Mouse (Mus musculus) forebrain, embryonic 10.5 days (tissue): ENCODE results near the gene Kif1b. TPM values are rescaled to one million over a fixed set of nuclear protein-coding genes. Genes with fewer than 3 reads are reported as not detected.

Experiments
- DNase-seq: peaks from one replicate; pipeline ENCODE4 v3.0.0-alpha.2; 2017; ENCODE audit warnings: low spot score; ENCODE audit errors: extremely low spot score
- H3K27ac ChIP-seq: fragments of 300-500 bp; sonication (generic); 2 replicates; pipeline ENCODE4 v1.5.1; 2016; ENCODE audit warnings: mild to moderate bottlenecking
- H3K27me3 ChIP-seq: fragments of 300-500 bp; sonication (generic); 2 replicates; pipeline ENCODE4 v1.6.1; 2016; ENCODE audit warnings: mild to moderate bottlenecking; ENCODE audit not compliant: poor library complexity, severe bottlenecking
- H3K36me3 ChIP-seq: fragments of 300-500 bp; sonication (generic); replicated peaks from 2 replicates; pipeline ENCODE4 v1.6.1; 2016; ENCODE audit warnings: mild to moderate bottlenecking, moderate library complexity
- H3K4me1 ChIP-seq: fragments of 300-500 bp; sonication (generic); 2 replicates; pipeline ENCODE4 v1.6.1; 2016
- H3K4me3 ChIP-seq: fragments of 300-500 bp; sonication (generic); 2 replicates; pipeline ENCODE4 v1.5.1; 2016; ENCODE audit warnings: mild to moderate bottlenecking, moderate library complexity
- H3K9me3 ChIP-seq: fragments of 300-500 bp; sonication (generic); 2 replicates; pipeline ENCODE4 v1.6.1; 2016; ENCODE audit warnings: mild to moderate bottlenecking, moderate library complexity
- WGBS: fragments of 180-500 bp; shearing (Covaris S2); methylation state at CpG from one replicate; pipeline ENCODE4 v1.1.7; 2016; 5-methylcytosine and 5-hydroxymethylcytosine counted together
- polyA plus RNA-seq: library from polyadenylated mRNA; unstranded; fragments of >200 nt; fragmentation: Nextera tagmentation; extraction: Ambion mirVana; gene quantifications from 2 replicates; pipeline ENCODE4 v1.2.1, GENCODE M21; 2016

The Kif1b gene
- polyA plus RNA-seq, 1 experiment from 2014 or later: 59.8 TPM

- no peak for DNase-seq
- no peak overlapping the region for H3K4me3 ChIP-seq
- H3K9me3 ChIP-seq: no peaks in the 10 kb centered on the region
- H3K36me3 ChIP-seq: peaks cover 93% of the 10 kb centered on the region
- H3K27me3 ChIP-seq: no peaks in the 10 kb centered on the region
- no peaks in the 10 kb centered on the region for H3K4me1 ChIP-seq
- no peak overlapping the region for H3K27ac ChIP-seq
- WGBS: 97% methylated on average over 5 of the region's 5 CpGs
These were observed 23.0 kb upstream of the Kif1b start for GRCm38 (mm10) chr4:149330495-149330894.

- 88% methylated on average over 4 of the region's 4 CpGs for WGBS
- no peaks in the 10 kb centered on the region for H3K27me3 ChIP-seq
- H3K36me3 ChIP-seq: peaks cover 76% of the 10 kb centered on the region
- H3K4me3 ChIP-seq: no peak overlapping the region
- H3K27ac ChIP-seq: no peak overlapping the region
- DNase-seq: no peak
- no peaks in the 10 kb centered on the region for H3K4me1 ChIP-seq
- no peaks in the 10 kb centered on the region for H3K9me3 ChIP-seq
These were observed 21.2 kb upstream of the Kif1b start for GRCm38 (mm10) chr4:149328735-149329134.

DNA sequence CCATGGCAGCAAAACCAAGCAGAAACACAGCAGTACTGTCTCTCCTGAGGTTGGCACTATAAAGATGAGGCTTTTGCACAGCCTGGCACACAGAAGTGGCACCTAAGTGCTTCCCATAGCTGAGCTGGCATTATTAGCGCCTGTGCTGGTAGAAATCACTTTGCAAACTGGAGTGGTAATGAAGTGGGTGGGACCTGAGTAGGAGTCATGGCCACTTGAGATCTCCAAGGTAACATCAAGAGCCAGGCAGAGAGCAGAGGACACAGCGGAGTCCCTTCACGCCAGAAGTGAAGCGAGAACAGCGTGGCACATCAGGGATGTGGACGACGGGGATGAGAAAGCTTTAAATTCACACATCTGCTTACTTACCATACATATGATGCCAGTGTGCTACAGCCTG lies 19.8 kb upstream of the Kif1b start:
- Histone ChIP-seq H3K36me3 (peaks cover 62% of the 10 kb centered on the region), H3K27ac (no peak overlapping the region), H3K4me3 (no peak overlapping the region), H3K27me3 (no peaks in the 10 kb centered on the region), H3K4me1 (peaks cover 7% of the 10 kb centered on the region; the same call in 1 of the 2 replicates), H3K9me3 (no peaks in the 10 kb centered on the region)
- WGBS: 98% methylated on average over 7 of the region's 7 CpGs
- no peak for DNase-seq

GRCm38 (mm10) chr4:149325411-149326162 lies 18.1 kb upstream of the Kif1b start:
- DNase-seq: no peak
- no peaks in the 10 kb centered on the region for H3K9me3 ChIP-seq
- no peaks in the 10 kb centered on the region for H3K27me3 ChIP-seq
- WGBS: 92% methylated on average over 10 of the region's 10 CpGs
- H3K4me3 ChIP-seq: no peak overlapping the region
- peaks cover 45% of the 10 kb centered on the region for H3K36me3 ChIP-seq
- peaks cover 7% of the 10 kb centered on the region; the same call in 1 of the 2 replicates for H3K4me1 ChIP-seq
- no peak overlapping the region for H3K27ac ChIP-seq

- no peaks in the 10 kb centered on the region for H3K9me3 ChIP-seq
- peaks cover 27% of the 10 kb centered on the region for H3K36me3 ChIP-seq
- no peak overlapping the region for H3K27ac ChIP-seq
- DNase-seq: no peak
- no peak overlapping the region for H3K4me3 ChIP-seq
- WGBS: 89% methylated on average over 16 of the region's 16 CpGs
- peaks cover 7% of the 10 kb centered on the region; the same call in 1 of the 2 replicates for H3K4me1 ChIP-seq
- no peaks in the 10 kb centered on the region for H3K27me3 ChIP-seq
These were observed 16.2 kb upstream of the Kif1b start for GRCm38 (mm10) chr4:149323730-149324129.

GRCm38 (mm10) chr4:149322718-149323117 lies 15.2 kb upstream of the Kif1b start:
- Histone ChIP-seq H3K36me3 (peaks cover 17% of the 10 kb centered on the region), H3K4me1 (peaks cover 11% of the 10 kb centered on the region), H3K9me3 (no peaks in the 10 kb centered on the region), H3K27me3 (no peaks in the 10 kb centered on the region), H3K4me3 (no peak overlapping the region), H3K27ac (no peak overlapping the region)
- 76% methylated on average over 6 of the region's 6 CpGs for WGBS
- no peak for DNase-seq

- no peaks in the 10 kb centered on the region for H3K27me3 ChIP-seq
- H3K36me3 ChIP-seq: peaks cover 13% of the 10 kb centered on the region
- H3K9me3 ChIP-seq: no peaks in the 10 kb centered on the region
- DNase-seq: no peak
- WGBS: 86% methylated on average over 4 of the region's 4 CpGs
- no peak overlapping the region for H3K27ac ChIP-seq
- peaks cover 15% of the 10 kb centered on the region for H3K4me1 ChIP-seq
- H3K4me3 ChIP-seq: no peak overlapping the region
These were observed 14.8 kb upstream of the Kif1b start for GRCm38 (mm10) chr4:149322286-149322685.

DNA sequence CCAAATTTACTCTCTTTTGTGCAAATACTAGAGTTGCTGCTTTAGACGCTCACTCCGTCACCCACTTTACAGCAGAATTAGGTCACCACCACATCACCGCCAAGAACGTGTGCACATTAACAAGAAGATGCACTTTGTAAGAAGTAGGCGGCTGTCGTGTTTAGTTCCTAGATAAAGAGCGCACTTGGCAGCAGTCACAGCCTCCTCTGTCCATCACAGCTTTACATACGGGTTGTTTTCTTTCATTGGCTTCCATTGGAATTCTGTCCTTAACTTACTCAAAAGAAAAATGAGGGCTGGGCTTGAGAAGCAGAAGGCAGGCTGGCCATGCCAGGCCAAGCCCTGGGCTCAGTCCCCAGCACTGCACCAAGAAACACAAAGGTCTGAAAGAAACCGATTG lies 11.6 kb upstream of the Kif1b start:
- 90% methylated on average over 9 of the region's 9 CpGs for WGBS
- DNase-seq: no peak
- no peaks in the 10 kb centered on the region for H3K36me3 ChIP-seq
- H3K27ac ChIP-seq: no peak overlapping the region
- H3K4me3 ChIP-seq: no peak overlapping the region
- H3K9me3 ChIP-seq: no peaks in the 10 kb centered on the region
- H3K4me1 ChIP-seq: peaks cover 15% of the 10 kb centered on the region
- no peaks in the 10 kb centered on the region for H3K27me3 ChIP-seq

GRCm38 (mm10) chr4:149317387-149317786 lies 9.9 kb upstream of the Kif1b start:
- Histone ChIP-seq H3K9me3 (no peaks in the 10 kb centered on the region), H3K27me3 (no peaks in the 10 kb centered on the region), H3K36me3 (no peaks in the 10 kb centered on the region), H3K4me1 (peaks cover 15% of the 10 kb centered on the region), H3K27ac (no peak overlapping the region), H3K4me3 (no peak overlapping the region)
- 66% methylated on average over 5 of the region's 5 CpGs for WGBS
- no peak for DNase-seq

DNA sequence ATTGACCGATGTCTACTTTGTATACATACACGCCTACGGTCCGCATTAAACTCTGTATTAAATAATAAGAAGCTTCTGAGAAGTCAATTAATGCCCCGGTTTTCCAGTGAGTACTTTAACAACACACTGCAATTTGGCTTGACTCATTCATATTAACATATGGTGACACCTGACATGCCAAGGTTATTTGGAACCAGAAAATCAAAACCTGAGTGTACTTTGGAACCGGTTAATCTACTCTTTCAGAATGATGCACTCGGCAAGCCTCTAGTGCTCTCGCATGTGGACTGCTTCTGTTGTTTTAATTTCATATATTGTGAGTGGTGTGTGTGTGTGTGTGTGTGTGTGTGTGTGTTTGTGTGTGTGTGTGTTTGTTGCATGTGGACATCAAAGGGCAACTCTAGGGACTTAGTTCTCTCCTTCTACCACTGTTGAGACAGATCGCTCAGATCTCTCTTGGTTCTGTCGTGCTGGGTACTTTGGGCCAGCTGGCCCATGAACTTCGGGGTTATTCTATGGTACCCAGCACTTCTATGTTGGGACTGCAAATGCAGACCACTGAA lies 6.9 kb upstream of the Kif1b start:
- Histone ChIP-seq H3K9me3 (no peaks in the 10 kb centered on the region), H3K27me3 (no peaks in the 10 kb centered on the region), H3K4me1 (peaks cover 16% of the 10 kb centered on the region), H3K36me3 (no peaks in the 10 kb centered on the region), H3K27ac (no peak overlapping the region), H3K4me3 (no peak overlapping the region)
- DNase-seq: no peak
- 93% methylated on average over 11 of the region's 11 CpGs for WGBS

- DNase-seq: no peak
- Histone ChIP-seq H3K27ac (0 out of 2 replicates have a peak overlapping the region, but pooled peaks have one; percentile 9), H3K36me3 (no peaks in the 10 kb centered on the region), H3K27me3 (no peaks in the 10 kb centered on the region), H3K9me3 (no peaks in the 10 kb centered on the region), H3K4me1 (peaks cover 22% of the 10 kb centered on the region), H3K4me3 (no peak overlapping the region)
- WGBS: 84% methylated on average over 12 of the region's 12 CpGs
These were observed 6.2 kb upstream of the Kif1b start for GRCm38 (mm10) chr4:149313558-149314253.

GRCm38 (mm10) chr4:149311996-149312395 lies 4.5 kb upstream of the Kif1b start:
- Histone ChIP-seq H3K9me3 (no peaks in the 10 kb centered on the region), H3K27ac (no peak overlapping the region), H3K36me3 (no peaks in the 10 kb centered on the region), H3K27me3 (no peaks in the 10 kb centered on the region), H3K4me3 (no peak overlapping the region), H3K4me1 (peaks cover 24% of the 10 kb centered on the region)
- no peak for DNase-seq
- 85% methylated on average over 5 of the region's 5 CpGs for WGBS

DNA sequence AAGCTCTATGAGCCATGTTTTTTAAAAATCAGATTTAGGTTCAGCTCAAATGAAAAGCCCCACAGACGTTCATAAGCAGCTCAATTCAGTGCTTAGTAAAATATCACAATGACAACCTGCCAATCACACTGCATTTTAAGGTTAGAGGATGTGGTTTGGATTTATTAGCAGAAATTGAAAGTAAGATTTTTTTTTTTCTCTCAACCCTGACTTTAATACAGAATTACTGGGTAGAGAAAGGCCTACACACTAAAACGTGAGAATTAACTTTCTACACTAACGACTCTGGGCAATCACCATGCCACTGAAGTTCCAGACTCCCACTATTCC lies 963 bp upstream of the Kif1b start:
- Histone ChIP-seq H3K36me3 (no peaks in the 10 kb centered on the region), H3K4me3 (peak overlapping the region; percentile 78), H3K9me3 (no peaks in the 10 kb centered on the region), H3K27me3 (no peaks in the 10 kb centered on the region), H3K4me1 (peaks cover 49% of the 10 kb centered on the region), H3K27ac (peak overlapping the region; percentile 94)
- DNase-seq: no peak
- WGBS: 27% methylated on average over 3 of the region's 3 CpGs
